Mouse (Mus musculus): ENCODE measurements around the gene Otud7a.

DNA sequence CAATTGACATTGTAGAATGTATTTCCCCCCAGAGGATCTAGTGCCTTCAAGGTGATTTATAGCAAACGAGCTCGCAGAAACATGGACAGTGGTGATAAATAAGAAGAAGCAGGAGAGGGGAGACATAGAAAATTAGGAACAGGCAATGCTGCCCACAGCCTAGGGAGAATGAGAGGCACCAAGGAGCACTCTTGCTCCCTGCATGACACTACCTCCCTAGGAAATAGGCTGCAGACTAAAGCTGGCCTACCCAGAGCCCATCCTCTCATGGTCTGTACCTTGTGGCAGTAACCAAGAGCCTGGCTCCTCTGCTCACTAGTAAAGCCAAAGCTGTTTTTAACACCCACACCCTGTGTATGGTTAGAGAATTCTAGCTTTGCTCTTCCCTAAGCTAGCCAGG is 138.8 kb downstream of the Otud7a start:
- TF ChIP-seq CTCF (IDR thresholded peaks at IDR 0.05) = no peak
- TF ChIP-seq POLR2A (IDR thresholded peaks at IDR 0.05; ENCODE audit: insufficient read depth, low read depth, low read length) = no peak

All from heart, adult 2 months (tissue).